Mouse (Mus musculus) urinary bladder, postnatal 0 days (tissue): Measurements from ENCODE around the gene Catsper3. TPM values are rescaled to one million over a fixed set of nuclear protein-coding genes. Genes with fewer than 3 reads are reported as not detected.

ENCODE experiments used
- polyA plus RNA-seq: library from polyadenylated mRNA; unstranded; fragments of >200 nt; fragmentation: Nextera tagmentation; extraction: Ambion mirVana; gene quantifications from 2 replicates; pipeline ENCODE4 v1.2.1, GENCODE M21; 2015

Catsper3 gene
- polyA plus RNA-seq, result 0.22 TPM in 1 of 2 replicates, not detected in the other

DNA sequence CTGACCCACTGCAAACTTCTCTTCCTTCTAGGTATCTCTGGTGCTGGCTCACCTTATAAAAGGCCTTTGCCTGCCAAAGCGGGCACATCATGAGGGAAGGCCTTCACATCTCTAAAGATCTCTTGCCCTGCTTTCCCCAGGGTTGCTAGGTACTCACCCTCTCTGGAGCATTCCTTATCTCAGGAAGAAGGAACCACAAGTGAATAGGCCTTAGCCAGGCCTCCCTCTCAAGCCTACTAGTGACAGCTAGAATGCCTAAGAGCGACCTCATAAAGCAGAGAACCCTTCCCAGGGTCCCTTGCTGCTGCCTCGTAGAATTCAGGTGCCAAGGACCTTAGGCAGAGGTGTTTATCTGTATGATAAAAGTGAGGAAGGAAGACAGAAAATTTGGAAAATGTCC lies at the start of gene Catsper3:
Gene Catsper3 (plus strand): TSS at position 301 of the 400 bp plus-strand sequence.

DNA sequence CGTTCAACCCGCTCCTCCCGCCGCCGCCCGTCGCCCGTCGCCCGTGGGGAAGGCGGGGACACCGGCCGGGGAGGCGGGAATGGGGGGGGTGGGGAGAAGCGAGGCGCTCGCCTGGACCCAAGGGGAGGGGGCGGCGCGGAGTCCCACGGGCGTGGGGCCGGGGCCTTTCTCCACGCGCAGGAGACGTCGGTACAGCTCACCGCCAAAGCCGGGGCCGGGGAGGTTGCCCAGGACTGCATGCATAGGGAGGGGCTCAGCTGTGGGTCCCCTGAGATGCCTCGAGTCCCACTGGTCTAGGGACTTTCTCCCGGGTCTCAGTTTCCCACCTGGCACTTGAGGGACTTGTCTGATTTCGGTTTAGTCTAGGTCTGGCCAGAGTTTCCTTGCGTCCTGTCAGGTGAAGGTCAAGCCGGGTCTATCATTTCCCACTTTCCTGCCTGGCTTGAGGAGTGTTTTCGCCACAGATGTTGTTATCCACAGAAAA lies 51.8 kb downstream of the Catsper3 start, which contains the start of gene Pitx1:
Gene Pitx1 (minus strand): TSS at position 51 of the 484 bp plus-strand sequence.

Other genes with a start within 250 kb of the Catsper3 start
- gene Ddx41, start 247.9 kb upstream of the Catsper3 start, polyA plus RNA-seq, result 23.4 and 27.9 TPM in 2 replicates
- 12.6 and 13.7 TPM in 2 replicates for gene Fam193b, start 213.4 kb upstream of the Catsper3 start, polyA plus RNA-seq
- gene Tmed9, start 210.8 kb upstream of the Catsper3 start, polyA plus RNA-seq, result 104 and 125 TPM in 2 replicates
- 18.9 and 19.7 TPM in 2 replicates for gene B4galt7, start 184.7 kb upstream of the Catsper3 start, polyA plus RNA-seq
- 32.8 and 38.6 TPM in 2 replicates for gene Caml, start 161.6 kb upstream of the Catsper3 start, polyA plus RNA-seq
- 15.8 and 16.5 TPM in 2 replicates for gene Ddx46, start 149.5 kb upstream of the Catsper3 start, polyA plus RNA-seq
- gene B230219D22Rik, start 91.4 kb upstream of the Catsper3 start, polyA plus RNA-seq, result 36.8 and 41.9 TPM in 2 replicates
- gene Txndc15, start 69.9 kb upstream of the Catsper3 start, polyA plus RNA-seq, result 50.2 and 50.5 TPM in 2 replicates
- 44.6 and 45.8 TPM in 2 replicates for gene Pcbd2, start 57.2 kb upstream of the Catsper3 start, polyA plus RNA-seq
- gene Pitx1, start 51.6 kb downstream of the Catsper3 start, polyA plus RNA-seq, result 101 and 103 TPM in 2 replicates